Comparison of ENCODE assay signal across 13 mouse cellular contexts in the genomic region with DNA sequence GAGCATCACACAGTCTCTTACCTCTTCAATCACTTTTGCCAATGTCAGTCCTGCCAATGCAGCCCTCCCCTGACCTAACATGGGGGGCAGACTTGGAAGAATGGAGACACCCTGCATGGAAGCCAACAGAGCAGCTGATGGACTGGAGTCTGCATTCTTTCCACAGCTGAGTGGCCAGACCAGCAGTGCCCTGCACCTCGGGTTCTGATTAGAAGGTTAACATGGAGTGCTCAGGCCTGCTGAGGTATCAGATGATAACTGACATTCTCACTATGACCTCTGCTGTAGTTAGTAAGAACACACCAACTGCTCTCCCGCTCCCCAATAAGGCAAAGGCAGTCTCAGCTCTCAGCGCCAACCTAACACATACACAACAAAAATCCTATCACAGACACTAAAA. TPM values are rescaled to one million over a fixed set of nuclear protein-coding genes. Genes with fewer than 3 reads are reported as not detected.
DNase-seq lines count a peak whose midpoint lies in the region; ATAC-seq and TF ChIP-seq lines count a peak whose summit lies in the region.
"Had no signal": no experiment of that assay in that cellular context is flagged by ENCODE, and none has a peak within 500 bp of the region (broad histone marks: within the 10 kb centered on the region; RNA-seq: fewer than 3 reads in every experiment).

No protein-coding gene starts in this region.

- H3K9ac ChIP-seq in hindbrain, postnatal 0 days (replicated peaks; ENCODE audit: low read length) = no peak overlapping the region
- H3K9ac ChIP-seq in hindbrain, embryonic 16.5 days (ENCODE audit: low read depth, low read length) = no peak overlapping the region
- no peak overlapping the region for H3K9ac ChIP-seq in heart, embryonic 12.5 days
- H3K9ac ChIP-seq: lung, embryonic 14.5 days had no signal

- TF ChIP-seq CTCF in hindbrain, postnatal 0 days (IDR thresholded peaks at IDR 0.05; ENCODE audit: low read depth) = no peak

- H3K27me3 ChIP-seq in hindbrain, postnatal 0 days (ENCODE audit: insufficient read depth, low read length) = no peaks in the 10 kb centered on the region
- no peaks in the 10 kb centered on the region for H3K27me3 ChIP-seq in hindbrain, embryonic 16.5 days (replicated peaks; ENCODE audit: control insufficient read depth, insufficient read depth, low read length)
- no peaks in the 10 kb centered on the region for H3K27me3 ChIP-seq in heart, embryonic 12.5 days (replicated peaks)

- no peak for ATAC-seq in hindbrain, postnatal 0 days
- ATAC-seq in hindbrain, embryonic 16.5 days = no peak
- no peak for ATAC-seq in heart, embryonic 12.5 days (ENCODE audit: insufficient number of reproducible peaks, low FRiP score)
- ATAC-seq: forebrain, embryonic 14.5 days had no signal

- no peak overlapping the region for H3K4me3 ChIP-seq in hindbrain, postnatal 0 days (ENCODE audit: low read length)
- H3K4me3 ChIP-seq in hindbrain, embryonic 16.5 days (ENCODE audit: low read length) = no peak overlapping the region
- no peak overlapping the region for H3K4me3 ChIP-seq in heart, embryonic 12.5 days
- H3K4me3 ChIP-seq: midbrain, embryonic 10.5 days had no signal

- WGBS in hindbrain, postnatal 0 days = 77% methylated on average over 3 of the region's 3 CpGs
- 84% methylated on average over 3 of the region's 3 CpGs for WGBS in hindbrain, embryonic 16.5 days
- WGBS in heart, embryonic 12.5 days = 49% methylated on average over 3 of the region's 3 CpGs

- no peak overlapping the region for H3K4me2 ChIP-seq in hindbrain, postnatal 0 days (ENCODE audit: low read depth, low read length)
- no peak overlapping the region for H3K4me2 ChIP-seq in hindbrain, embryonic 16.5 days (ENCODE audit: low read length)
- no peak overlapping the region for H3K4me2 ChIP-seq in heart, embryonic 12.5 days
- H3K4me2 ChIP-seq: lung, embryonic 14.5 days had no signal

- DNase-seq in hindbrain, postnatal 0 days (ENCODE audit: low spot score) = no peak
- DNase-seq in gastrocnemius, postnatal 10 days = peak; percentile 19
- DNase-seq in heart, postnatal 4 days = peak; percentile 68
- DNase-seq in spleen, postnatal 4 days (ENCODE audit: low spot score in 2 of 2) = no peak
- DNase-seq in layer of hippocampus, postnatal 25 days (ENCODE audit: extremely low spot score in 1 of 2, low spot score in 1 of 2) = no peak
- DNase-seq in lung, postnatal 25 days (ENCODE audit: low spot score) = no peak
- DNase-seq: cerebellum, adult 18-20 months; lung, embryonic 14.5 days; right cerebral cortex, postnatal 14 days had no signal

- H3K36me3 ChIP-seq in hindbrain, postnatal 0 days (ENCODE audit: insufficient read depth, low read length) = 0 out of 2 replicates have a peak, but pooled peaks cover 4% of the 10 kb centered on the region
- peaks cover 3% of the 10 kb centered on the region; the same call in 1 of the 2 replicates for H3K36me3 ChIP-seq in hindbrain, embryonic 16.5 days (ENCODE audit: control insufficient read depth, insufficient read depth, low read length)
- H3K36me3 ChIP-seq in heart, embryonic 12.5 days = peaks cover 27% of the 10 kb centered on the region

- H3K9me3 ChIP-seq in hindbrain, postnatal 0 days (ENCODE audit: low read length) = no peaks in the 10 kb centered on the region
- no peaks in the 10 kb centered on the region for H3K9me3 ChIP-seq in hindbrain, embryonic 16.5 days (ENCODE audit: control insufficient read depth, low read length)
- H3K9me3 ChIP-seq in heart, embryonic 12.5 days (replicated peaks) = no peaks in the 10 kb centered on the region
- H3K9me3 ChIP-seq: midbrain, embryonic 10.5 days had no signal

- H3K27ac ChIP-seq in hindbrain, postnatal 0 days = peak overlapping the region; percentile 16; the same call in 1 of the 2 replicates
- H3K27ac ChIP-seq in hindbrain, embryonic 16.5 days (ENCODE audit: low read depth, low read length) = no peak overlapping the region
- H3K27ac ChIP-seq in heart, embryonic 12.5 days (ENCODE audit: poor library complexity, severe bottlenecking) = peak overlapping the region; percentile 85
- H3K27ac ChIP-seq: midbrain, embryonic 10.5 days had no signal

- H3K4me1 ChIP-seq in hindbrain, postnatal 0 days (ENCODE audit: insufficient read depth, low read length) = 0 out of 2 replicates have a peak, but pooled peaks cover under 1% of the 10 kb centered on the region
- H3K4me1 ChIP-seq in hindbrain, embryonic 16.5 days (ENCODE audit: control insufficient read depth, insufficient read depth, low read depth, low read length) = no peaks in the 10 kb centered on the region
- peaks cover 29% of the 10 kb centered on the region for H3K4me1 ChIP-seq in heart, embryonic 12.5 days (replicated peaks)

RNA-seq across cellular contexts. Expression of gene Ppfia1, which starts 8.3 kb away (rescaled TPM):
- 27.4 and 36.2 TPM in 2 replicates for total RNA-seq in hindbrain, postnatal 0 days (2014; rRNA removed)
- polyA plus RNA-seq in hindbrain, postnatal 0 days (2015; fragmentation: Nextera tagmentation; extraction: Ambion mirVana) = 15.6 and 17.2 TPM in 2 replicates
- 12.8 and 23.9 TPM in 2 replicates for polyA plus RNA-seq in hindbrain, embryonic 16.5 days (2015; fragmentation: Nextera tagmentation; extraction: Ambion mirVana)
- total RNA-seq in gastrocnemius, postnatal 10 days (2021) = 10 to 100 TPM; 34.2 to 36.4 TPM
- 29.2 and 35.2 TPM in 2 replicates for polyA plus RNA-seq in heart, embryonic 12.5 days (2016; fragmentation: Nextera tagmentation; extraction: Ambion mirVana)
- total RNA-seq in heart, postnatal 4 days (2021) = 10 to 100 TPM; 94.6 to 99.9 TPM
- total RNA-seq in layer of hippocampus, postnatal 25 days (2021) = 10 to 100 TPM; 29.7 to 41.3 TPM

RNA-seq across cellular contexts. Expression of gene Fadd, which starts 37.0 kb away (rescaled TPM):
- 3.4 and 4.3 TPM in 2 replicates for total RNA-seq in hindbrain, postnatal 0 days (2014; rRNA removed)
- polyA plus RNA-seq in hindbrain, postnatal 0 days (2015; fragmentation: Nextera tagmentation; extraction: Ambion mirVana) = 3.1 and 3.7 TPM in 2 replicates
- 4.7 and 5.9 TPM in 2 replicates for polyA plus RNA-seq in hindbrain, embryonic 16.5 days (2015; fragmentation: Nextera tagmentation; extraction: Ambion mirVana)
- total RNA-seq in gastrocnemius, postnatal 10 days (2021) = 1 to 10 TPM; 4.9 to 5.9 TPM
- 12.1 and 12.3 TPM in 2 replicates for polyA plus RNA-seq in heart, embryonic 12.5 days (2016; fragmentation: Nextera tagmentation; extraction: Ambion mirVana)
- 10 to 100 TPM; 16.6 to 16.7 TPM for total RNA-seq in heart, postnatal 4 days (2021)
- total RNA-seq in layer of hippocampus, postnatal 25 days (2021) = 1 to 10 TPM; 2.0 to 2.2 TPM

Comparison
In these comparisons a context has a peak if more than half of its experiments do, and no peak if none do; other contexts are left out.
1. DNase-seq: peak in gastrocnemius, postnatal 10 days (single experiment) and heart, postnatal 4 days (single experiment); none in hindbrain, postnatal 0 days (single experiment), spleen, postnatal 4 days (0 of 2), layer of hippocampus, postnatal 25 days (0 of 2) and lung, postnatal 25 days (single experiment).